Mouse (Mus musculus): ENCODE results near the gene Qdpr. TPM values are rescaled to one million over a fixed set of nuclear protein-coding genes. Genes with fewer than 3 reads are reported as not detected.

Gene Qdpr
- 100 to 1,000 TPM; 105 TPM for total RNA-seq (2021)
- long read RNA-seq, experiment 1, transcript Qdpr-201 (7 exons, 1,380 nt), result major isoform, 62 of 71 reads
- long read RNA-seq, experiment 1, partial matches to known transcripts, result 2 of 71 reads
- long read RNA-seq, experiment 1, other reads (novel, unspliced or antisense), result 4 of 71 reads
- long read RNA-seq, experiment 2, transcript Qdpr-201 (7 exons, 1,380 nt), result major isoform, 102 of 110 reads
- long read RNA-seq, experiment 2, partial matches to known transcripts, result 1 of 110 reads
- long read RNA-seq, experiment 2, other reads (novel, unspliced or antisense), result 5 of 110 reads

DNA sequence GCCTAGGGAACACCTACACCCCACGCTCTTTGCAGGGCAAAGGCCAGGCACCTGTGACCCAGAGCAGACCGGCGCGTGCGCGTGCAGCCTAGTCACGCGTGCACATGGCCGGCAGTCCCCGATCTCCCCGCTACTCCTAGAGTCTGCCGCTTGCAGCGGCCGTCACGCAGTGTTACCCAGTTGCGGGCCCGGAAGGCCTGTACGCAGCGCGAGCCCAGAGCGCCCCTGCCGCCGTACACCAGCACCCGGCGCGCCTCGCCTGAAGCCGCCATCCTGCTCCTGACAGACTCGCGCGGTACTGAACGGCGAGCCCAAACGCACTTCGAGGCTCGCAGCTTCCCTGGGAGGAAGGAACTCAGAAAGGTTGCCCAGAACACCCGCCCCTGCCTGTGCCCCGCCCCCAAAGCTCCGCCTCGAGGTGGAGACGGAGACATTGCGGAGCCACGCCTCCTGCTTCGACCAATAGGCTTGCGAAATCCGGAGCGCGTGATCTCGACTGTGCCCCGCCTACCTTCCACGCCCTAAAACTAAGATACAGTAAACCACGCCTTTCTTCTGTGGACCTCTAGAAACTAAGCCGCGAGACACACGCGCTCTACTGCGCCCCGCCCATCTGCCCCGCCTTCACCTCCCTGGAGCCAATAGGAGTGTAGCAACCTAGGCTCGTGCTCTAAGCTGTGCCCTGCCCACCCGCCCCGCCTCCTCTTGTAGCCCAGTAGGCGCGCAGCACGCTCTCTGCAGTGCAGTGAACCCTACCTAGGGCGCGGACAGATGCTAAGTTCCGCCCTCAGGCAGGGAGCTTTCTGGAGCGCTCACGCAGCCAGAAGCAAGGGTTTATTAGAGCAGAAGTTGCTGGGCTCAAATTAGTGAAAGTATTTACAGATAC lies at the start of gene Qdpr:
Qdpr (minus strand) TSS at position 406 of the 886 bp plus-strand sequence.
- peak; percentile 83 to 95 for DNase-seq (ENCODE audit: low spot score in 2 of 2)

- DNase-seq (ENCODE audit: low spot score in 2 of 2), result no peak
These were observed 47.5 kb upstream of the Qdpr start for GRCm38 (mm10) chr5:45497564-45497963.

DNA sequence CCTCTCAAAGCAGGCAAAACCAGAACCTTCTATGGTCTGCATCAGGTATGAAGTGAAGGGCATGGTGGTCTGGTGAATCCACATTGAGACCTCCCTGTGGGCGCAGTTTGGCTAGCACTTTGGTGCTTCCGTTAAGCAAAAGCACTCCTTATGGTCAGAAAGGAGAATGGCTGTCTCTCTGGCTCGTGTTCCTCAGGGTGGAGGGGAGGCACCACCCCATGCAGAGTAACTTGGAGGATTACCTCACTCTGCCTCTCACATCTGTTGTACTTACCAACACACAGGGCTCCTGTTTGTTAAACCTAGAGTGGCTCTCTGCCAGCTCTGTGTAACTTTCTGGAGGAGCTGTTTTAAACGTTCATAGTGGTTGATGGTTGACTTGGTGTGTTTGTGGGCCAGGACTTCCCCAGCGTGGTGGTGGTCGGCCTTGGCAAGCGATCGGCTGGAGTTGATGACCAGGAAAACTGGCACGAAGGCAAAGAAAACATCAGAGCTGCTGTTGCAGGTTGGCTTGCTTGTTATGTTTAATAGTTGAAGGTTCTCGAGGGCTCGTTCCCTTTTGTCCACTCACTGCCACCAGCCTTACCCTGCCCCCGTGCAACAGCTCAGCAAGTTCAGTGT lies 47.0 kb upstream of the Qdpr start:
- DNase-seq (ENCODE audit: low spot score in 2 of 2), result no peak

DNA sequence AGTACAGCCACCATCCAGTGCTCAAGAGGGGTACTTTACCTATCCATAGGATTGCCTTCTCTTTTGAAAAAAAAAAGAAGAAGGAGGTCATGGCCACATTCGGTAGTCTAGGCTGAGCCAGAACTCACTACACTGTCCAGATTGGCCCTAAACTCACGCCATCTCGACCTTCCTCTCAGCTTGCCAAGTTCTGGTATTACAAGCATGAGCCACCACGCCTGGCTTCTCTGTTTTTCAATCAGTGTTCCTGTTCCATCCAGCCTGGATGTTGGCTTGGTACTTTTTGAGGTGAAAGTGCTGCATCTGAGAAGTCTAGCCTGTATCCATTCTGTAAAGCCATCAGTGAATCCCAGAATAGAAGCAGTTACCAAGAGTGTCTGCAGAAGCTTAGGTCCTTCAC lies 46.4 kb upstream of the Qdpr start:
- no peak for DNase-seq (ENCODE audit: low spot score in 2 of 2)

DNA sequence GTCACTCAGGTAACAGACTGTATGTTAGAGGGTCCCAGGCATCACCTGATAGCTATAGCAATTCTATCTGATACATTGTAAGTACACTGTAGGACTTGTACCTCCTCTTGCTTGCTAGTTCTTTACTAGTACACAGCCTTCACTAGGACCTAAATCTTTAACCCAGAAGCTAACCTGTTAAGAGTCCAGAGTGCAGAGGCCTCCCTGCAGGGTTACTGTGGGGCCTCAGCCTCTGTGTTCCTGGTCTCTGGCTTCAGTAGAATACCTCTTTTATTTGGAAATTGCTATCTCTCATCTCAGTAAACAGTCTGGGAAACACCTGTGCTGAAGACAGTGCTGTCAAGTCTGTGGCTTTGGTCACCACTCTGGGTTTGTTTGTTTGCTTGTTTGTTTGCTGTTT lies 46.0 kb upstream of the Qdpr start:
- no peak for DNase-seq (ENCODE audit: low spot score in 2 of 2)

GRCm38 (mm10) chr5:45495429-45495975 lies 45.5 kb upstream of the Qdpr start:
- DNase-seq (ENCODE audit: low spot score in 2 of 2), result no peak

DNA sequence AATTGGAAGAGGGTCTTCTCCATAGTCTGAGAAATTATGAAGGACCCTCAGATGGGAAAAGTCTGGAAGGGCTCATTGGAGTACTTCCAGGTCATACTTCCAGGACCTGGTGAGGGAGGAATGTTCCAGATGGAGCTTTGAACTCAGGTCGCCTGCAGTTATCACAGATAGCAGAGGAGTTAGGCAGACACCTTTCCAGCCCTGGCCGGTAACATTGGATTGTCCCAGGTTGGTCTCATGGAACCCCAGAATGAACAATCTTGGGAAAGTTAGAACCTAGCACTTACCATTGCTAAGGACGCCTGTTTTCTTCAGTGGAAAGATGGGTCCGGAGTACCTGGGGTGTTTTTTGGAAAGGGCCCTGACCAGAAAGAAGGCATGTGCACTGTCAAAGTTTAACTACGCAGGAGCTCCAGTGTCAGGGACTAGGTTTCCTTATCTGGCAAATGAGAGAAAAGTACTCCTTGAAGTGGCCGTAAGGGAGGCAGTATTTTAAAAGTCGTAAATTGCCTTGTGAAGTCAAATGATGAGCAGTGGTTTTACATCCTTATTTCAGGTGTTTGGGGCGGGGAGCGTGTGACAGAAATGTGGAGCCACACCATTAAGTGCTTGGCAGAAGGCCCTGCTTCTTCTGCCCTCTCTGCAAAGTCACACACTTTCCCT lies 44.2 kb upstream of the Qdpr start:
- DNase-seq (ENCODE audit: low spot score in 2 of 2), result no peak

GRCm38 (mm10) chr5:45493191-45494092 lies 43.4 kb upstream of the Qdpr start, which contains the start of gene Lap3:
TSS of gene Lap3 (plus strand) at chr5:45493374.
- peak; percentile 95 to 98 for DNase-seq (ENCODE audit: low spot score in 2 of 2)

- no peak for DNase-seq (ENCODE audit: low spot score in 2 of 2)
These were observed 41.7 kb upstream of the Qdpr start for GRCm38 (mm10) chr5:45491776-45492175.

DNA sequence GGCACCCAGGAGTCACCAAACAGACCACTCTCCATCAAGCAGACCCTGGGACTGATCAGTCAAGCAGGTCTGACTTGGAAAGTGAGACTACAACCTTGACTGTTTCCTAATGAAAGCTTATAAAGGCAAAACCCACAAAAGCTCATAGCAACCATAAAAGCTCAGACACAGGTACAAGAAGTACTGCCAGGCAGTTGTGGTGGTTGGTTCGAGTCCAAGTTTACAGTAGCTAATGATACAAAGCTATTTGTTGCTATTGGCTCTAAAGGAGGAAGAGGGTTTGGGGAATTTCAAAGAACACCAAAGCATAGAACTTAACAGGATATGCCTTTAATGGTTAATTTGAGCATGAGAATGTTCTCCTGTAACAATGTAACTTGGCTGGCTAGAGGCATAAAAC lies 33.6 kb upstream of the Qdpr start:
- DNase-seq (ENCODE audit: low spot score in 2 of 2), result no peak

- DNase-seq (ENCODE audit: low spot score in 2 of 2), result no peak
These were observed 32.6 kb upstream of the Qdpr start for GRCm38 (mm10) chr5:45482607-45483006.

DNA sequence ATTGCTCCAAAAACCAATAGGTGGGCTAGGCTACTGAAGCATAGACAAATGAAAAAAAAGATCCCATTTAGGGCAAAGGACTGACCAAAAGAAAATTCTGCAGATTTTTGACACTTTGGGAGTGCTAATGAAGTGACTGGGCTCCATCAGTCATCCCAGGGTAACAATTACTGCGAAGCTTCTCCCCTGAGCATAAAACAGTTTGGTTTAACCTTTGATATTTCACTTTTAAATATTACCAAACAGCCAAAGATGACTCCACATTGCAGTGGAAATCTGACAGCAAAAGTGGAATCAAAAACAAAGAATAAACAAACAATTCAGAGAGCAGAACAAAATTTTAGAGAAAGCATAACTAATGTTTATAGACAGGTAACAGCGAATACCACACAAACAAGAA lies 31.1 kb upstream of the Qdpr start:
- no peak for DNase-seq (ENCODE audit: low spot score in 2 of 2)

GRCm38 (mm10) chr5:45480066-45480465 lies 30.0 kb upstream of the Qdpr start:
- DNase-seq (ENCODE audit: low spot score in 2 of 2), result no peak

DNA sequence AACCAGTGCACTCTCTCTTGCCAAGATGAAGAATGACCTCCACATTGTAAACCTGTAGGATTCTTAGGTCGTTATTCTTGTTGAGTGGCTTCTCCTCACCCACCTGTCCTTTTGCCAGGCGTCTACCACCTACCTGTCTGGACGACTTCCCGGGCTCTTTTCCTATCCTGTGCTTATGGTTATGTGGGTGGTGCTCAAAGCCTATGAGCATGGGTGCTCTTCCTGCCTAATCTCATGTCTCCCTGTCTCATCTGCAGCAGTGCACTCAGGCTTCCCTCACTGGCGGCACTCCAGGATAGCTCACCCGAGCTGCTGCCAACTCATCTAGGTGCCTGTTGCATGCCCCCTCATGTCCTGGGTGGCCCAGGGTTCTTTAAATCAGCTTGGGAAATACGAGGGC lies 27.6 kb upstream of the Qdpr start:
- DNase-seq (ENCODE audit: low spot score in 2 of 2), result no peak

GRCm38 (mm10) chr5:45476288-45476687 lies 26.3 kb upstream of the Qdpr start:
- peak in 1 of 2 experiments; percentile 26 for DNase-seq (ENCODE audit: low spot score in 2 of 2)

- no peak for DNase-seq (ENCODE audit: low spot score in 2 of 2)
These were observed 25.7 kb upstream of the Qdpr start for GRCm38 (mm10) chr5:45475771-45476170.

DNA sequence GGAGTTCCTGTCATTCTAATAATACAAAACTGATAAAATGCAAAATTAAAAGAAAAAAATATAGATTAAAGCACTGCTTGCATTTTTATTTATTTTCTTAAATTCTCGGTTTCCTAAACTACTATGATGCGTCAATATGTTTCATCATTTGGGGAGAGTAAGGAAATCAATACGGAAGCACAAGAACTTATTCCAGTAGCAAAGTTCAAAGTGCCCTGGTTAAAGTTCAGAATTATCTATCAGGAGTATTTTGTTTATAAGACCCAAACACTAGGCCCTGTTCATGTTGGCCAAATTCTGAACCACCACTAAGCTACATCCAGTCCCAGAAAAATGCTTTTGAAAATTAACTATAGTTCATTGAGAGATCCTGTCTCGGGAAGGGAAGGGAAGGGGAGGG lies 24.7 kb upstream of the Qdpr start:
- no peak for DNase-seq (ENCODE audit: low spot score in 2 of 2)

- DNase-seq (ENCODE audit: low spot score in 2 of 2), result peak in 1 of 2 experiments; percentile 81
These were observed 24.2 kb upstream of the Qdpr start for GRCm38 (mm10) chr5:45474215-45474614.

GRCm38 (mm10) chr5:45473521-45473920 lies 23.5 kb upstream of the Qdpr start:
- no peak for DNase-seq (ENCODE audit: low spot score in 2 of 2)

DNA sequence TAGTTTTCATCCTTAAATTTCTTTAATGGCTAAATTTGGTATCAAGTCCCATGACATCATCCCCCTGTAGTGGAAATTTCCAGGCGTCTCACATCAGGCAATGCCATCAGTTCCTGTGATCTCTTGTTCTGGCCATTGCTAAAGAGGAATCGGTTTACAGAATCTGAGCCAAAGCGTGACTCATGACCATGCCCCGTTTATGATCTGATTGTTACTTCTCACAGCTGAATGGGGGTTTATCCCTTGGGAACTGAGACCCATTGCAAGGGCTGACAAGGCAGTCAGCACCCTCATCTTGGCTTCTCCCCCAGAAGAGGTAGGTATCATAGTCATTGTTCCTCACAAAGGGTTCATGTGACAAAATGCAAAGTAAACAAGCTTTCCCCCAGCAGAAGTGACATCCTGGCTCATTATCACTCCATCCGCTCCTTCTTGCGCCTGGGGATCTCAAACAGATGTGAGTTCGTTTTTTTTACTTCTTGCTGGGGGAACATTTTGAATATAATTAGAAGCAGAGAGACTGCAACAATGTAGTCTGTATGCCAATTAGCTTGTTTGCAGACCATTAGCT lies 22.9 kb upstream of the Qdpr start:
- no peak for DNase-seq (ENCODE audit: low spot score in 2 of 2)

Measured in layer of hippocampus, postnatal 14 days (tissue).